Mouse (Mus musculus): ENCODE measurements around the gene Cdipt. TPM values are rescaled to one million over a fixed set of nuclear protein-coding genes. Genes with fewer than 3 reads are reported as not detected.

Gene Cdipt
- polyA plus RNA-seq, 1 experiment: 237 TPM

DNA sequence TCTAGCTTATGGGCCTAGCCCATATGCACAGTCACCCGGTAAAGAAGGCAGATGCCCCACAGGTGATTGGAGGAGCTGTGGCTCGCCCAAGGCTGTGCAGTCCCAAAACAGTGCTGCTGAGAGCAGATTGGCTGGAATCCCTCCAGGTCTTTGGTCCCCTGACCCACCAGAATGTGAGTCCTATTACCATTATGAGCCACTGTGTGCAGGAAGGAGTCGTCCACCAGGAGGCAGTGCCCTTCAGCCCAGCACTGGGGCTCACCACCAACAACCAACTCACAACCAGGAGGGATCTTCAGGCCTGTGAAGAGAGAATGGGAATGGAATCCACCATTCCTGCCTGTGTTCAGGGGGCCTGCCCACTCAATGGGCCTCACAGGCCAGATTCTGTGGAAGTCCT lies 29.2 kb upstream of the Cdipt start:
- Histone ChIP-seq H3K27me3 (replicated peaks; ENCODE audit: control insufficient read depth, insufficient read depth, low read length) (no peaks in the 10 kb centered on the region), H3K4me1 (ENCODE audit: control insufficient read depth, insufficient read depth, low read length) (peaks cover 3% of the 10 kb centered on the region; the same call in 1 of the 2 replicates), H3K4me3 (ENCODE audit: insufficient read depth, low read depth, low read length) (no peak overlapping the region), H3K27ac (ENCODE audit: insufficient read depth, low read depth, low read length) (no peak overlapping the region), H3K36me3 (ENCODE audit: control insufficient read depth, insufficient read depth, low read length) (no peaks in the 10 kb centered on the region)
- TF ChIP-seq CTCF (conservative IDR thresholded peaks at IDR 0.05; ENCODE audit: insufficient read depth, insufficient read length, low read depth, low read length): peak; percentile 61
- TF ChIP-seq POLR2A (IDR thresholded peaks at IDR 0.05; ENCODE audit: low read depth, low read length): no peak
- 60% methylated on average over 3 of the region's 3 CpGs for WGBS
- DNase-seq: peak; percentile 27

DNA sequence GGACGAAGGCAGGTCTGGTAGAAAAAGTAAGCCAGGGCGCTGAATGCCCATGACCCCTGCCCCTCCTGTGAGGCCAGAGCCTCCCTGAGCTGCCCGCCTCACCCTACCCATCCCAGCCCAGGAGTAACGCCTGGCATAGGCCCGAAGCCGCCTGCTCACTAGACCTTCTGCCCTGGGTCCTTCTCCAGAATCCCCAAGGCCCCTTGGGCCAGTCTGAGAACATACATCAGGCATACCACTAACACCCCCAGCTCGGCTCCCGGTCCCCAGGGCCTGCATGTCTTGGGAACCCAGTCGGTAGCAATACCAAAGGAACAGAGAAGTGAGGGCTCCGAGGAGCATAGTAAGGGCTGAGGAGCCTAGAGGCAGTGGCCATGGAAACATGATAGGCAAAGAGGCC lies 27.1 kb upstream of the Cdipt start:
- 85% methylated on average over 10 of the region's 10 CpGs for WGBS
- Histone ChIP-seq H3K4me3 (ENCODE audit: insufficient read depth, low read depth, low read length) (no peak overlapping the region), H3K36me3 (ENCODE audit: control insufficient read depth, insufficient read depth, low read length) (no peaks in the 10 kb centered on the region), H3K27me3 (replicated peaks; ENCODE audit: control insufficient read depth, insufficient read depth, low read length) (no peaks in the 10 kb centered on the region), H3K4me1 (ENCODE audit: control insufficient read depth, insufficient read depth, low read length) (peaks cover 3% of the 10 kb centered on the region; the same call in 1 of the 2 replicates), H3K27ac (ENCODE audit: insufficient read depth, low read depth, low read length) (no peak overlapping the region)
- DNase-seq: no peak
- TF ChIP-seq POLR2A (IDR thresholded peaks at IDR 0.05; ENCODE audit: low read depth, low read length) (no peak), CTCF (conservative IDR thresholded peaks at IDR 0.05; ENCODE audit: insufficient read depth, insufficient read length, low read depth, low read length) (no peak)

DNA sequence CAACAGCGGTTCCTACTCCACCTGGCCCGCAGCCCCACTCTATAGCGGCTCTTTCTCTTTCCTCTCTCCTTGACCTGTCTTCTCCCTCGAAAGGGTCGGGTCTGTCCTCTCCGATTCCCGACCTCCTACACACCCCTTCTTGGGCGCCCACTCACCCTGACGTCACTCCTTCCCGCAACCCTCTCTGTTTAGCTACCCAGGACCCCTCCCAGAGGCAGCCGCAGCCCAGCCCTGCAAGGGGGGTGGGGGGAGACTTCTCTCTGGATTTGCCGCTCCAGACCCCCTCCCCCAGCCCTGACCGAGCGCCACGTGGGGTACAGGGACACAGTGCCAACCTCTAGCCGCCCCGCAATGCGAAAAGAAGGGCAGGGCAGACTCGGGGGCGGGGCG lies 26.3 kb upstream of the Cdipt start, which contains the start of gene Asphd1:
Gene Asphd1, minus strand, starts transcription at position 180 of the 390 bp plus-strand sequence.
- H3K27me3 ChIP-seq (replicated peaks; ENCODE audit: control insufficient read depth, insufficient read depth, low read length): no peaks in the 10 kb centered on the region
- TF ChIP-seq CTCF (conservative IDR thresholded peaks at IDR 0.05; ENCODE audit: insufficient read depth, insufficient read length, low read depth, low read length): no peak
- no peak for TF ChIP-seq POLR2A (IDR thresholded peaks at IDR 0.05; ENCODE audit: low read depth, low read length)
- 2% methylated on average over 21 of the region's 21 CpGs for WGBS
- no peaks in the 10 kb centered on the region for H3K36me3 ChIP-seq (ENCODE audit: control insufficient read depth, insufficient read depth, low read length)
- H3K27ac ChIP-seq (ENCODE audit: insufficient read depth, low read depth, low read length): no peak within 1 kb of the TSS
- peak within 1 kb of the TSS; percentile 41 for H3K4me3 ChIP-seq (ENCODE audit: insufficient read depth, low read depth, low read length)
- H3K4me1 ChIP-seq (ENCODE audit: control insufficient read depth, insufficient read depth, low read length): peaks cover 3% of the 10 kb centered on the region; the same call in 1 of the 2 replicates
- DNase-seq: no peak

DNA sequence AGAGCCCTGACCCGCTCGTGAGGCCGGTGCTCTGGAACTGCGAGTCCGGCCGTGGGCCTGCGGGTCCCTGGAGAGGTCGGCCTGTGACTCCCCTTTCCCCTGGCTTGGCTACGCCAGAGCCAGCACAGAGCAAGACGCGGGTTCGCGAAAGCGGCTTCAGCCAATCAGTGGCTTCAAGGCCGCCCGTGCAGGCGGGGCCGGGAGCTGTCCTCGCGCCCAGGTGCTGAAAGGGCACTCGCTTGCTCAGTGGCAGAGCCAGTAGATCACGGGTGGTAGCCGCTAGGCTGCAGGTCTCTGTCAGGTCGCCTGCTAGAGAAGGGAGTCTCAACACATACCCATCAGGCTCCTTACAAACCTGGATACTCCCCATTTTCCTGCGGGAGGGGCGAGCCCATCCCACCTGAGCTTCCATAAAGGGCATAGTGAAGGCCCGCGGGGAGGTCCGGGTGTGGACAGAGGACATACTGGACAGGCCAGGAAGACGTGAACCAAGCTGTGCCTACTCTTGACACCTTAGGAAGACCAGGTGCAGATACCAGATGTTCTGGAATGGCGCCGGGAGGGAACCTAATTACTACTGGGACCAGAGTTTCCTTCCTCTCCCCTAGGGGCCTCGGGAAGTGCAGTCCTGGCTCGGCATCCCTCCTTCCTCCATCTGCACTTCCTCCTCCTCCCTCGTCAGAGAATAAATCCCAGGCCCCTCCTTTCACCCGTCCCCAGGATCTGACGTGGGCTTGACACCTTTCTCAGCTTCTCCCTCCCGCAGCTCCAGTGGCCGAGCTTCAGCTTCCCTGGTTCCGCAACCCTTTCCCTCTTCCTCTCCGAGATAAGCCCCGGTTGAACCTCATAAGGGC lies 25.7 kb upstream of the Cdipt start, which contains the start of gene Sez6l2:
Gene Sez6l2, plus strand, starts transcription at position 771 of the 854 bp plus-strand sequence.
- peak; percentile 89 for DNase-seq
- H3K27ac ChIP-seq (ENCODE audit: insufficient read depth, low read depth, low read length): no peak within 1 kb of the TSS

GRCm38 (mm10) chr7:126950647-126951615 lies 24.8 kb upstream of the Cdipt start:
- 9% methylated on average over 26 of the region's 26 CpGs for WGBS
- no peaks in the 10 kb centered on the region for H3K27me3 ChIP-seq (replicated peaks; ENCODE audit: control insufficient read depth, insufficient read depth, low read length)
- no peaks in the 10 kb centered on the region for H3K36me3 ChIP-seq (ENCODE audit: control insufficient read depth, insufficient read depth, low read length)
- DNase-seq: no peak
- peaks cover 3% of the 10 kb centered on the region; the same call in 1 of the 2 replicates for H3K4me1 ChIP-seq (ENCODE audit: control insufficient read depth, insufficient read depth, low read length)
- H3K27ac ChIP-seq (ENCODE audit: insufficient read depth, low read depth, low read length): no peak overlapping the region
- no peak overlapping the region for H3K4me3 ChIP-seq (ENCODE audit: insufficient read depth, low read depth, low read length)
- TF ChIP-seq POLR2A (IDR thresholded peaks at IDR 0.05; ENCODE audit: low read depth, low read length) (no peak), CTCF (conservative IDR thresholded peaks at IDR 0.05; ENCODE audit: insufficient read depth, insufficient read length, low read depth, low read length) (no peak)

More for the DNA sequence above, 25.7 kb upstream of the Cdipt start, which contains the start of gene Sez6l2:
- Histone ChIP-seq H3K4me3 (ENCODE audit: insufficient read depth, low read depth, low read length) (peak within 1 kb of the TSS; percentile 41), H3K36me3 (ENCODE audit: control insufficient read depth, insufficient read depth, low read length) (no peaks in the 10 kb centered on the region), H3K4me1 (ENCODE audit: control insufficient read depth, insufficient read depth, low read length) (peaks cover 3% of the 10 kb centered on the region; the same call in 1 of the 2 replicates), H3K27me3 (replicated peaks; ENCODE audit: control insufficient read depth, insufficient read depth, low read length) (no peaks in the 10 kb centered on the region)
- TF ChIP-seq POLR2A (IDR thresholded peaks at IDR 0.05; ENCODE audit: low read depth, low read length) (no peak), CTCF (conservative IDR thresholded peaks at IDR 0.05; ENCODE audit: insufficient read depth, insufficient read length, low read depth, low read length) (no peak)
- WGBS: under 1% methylated on average over 42 of the region's 42 CpGs

DNA sequence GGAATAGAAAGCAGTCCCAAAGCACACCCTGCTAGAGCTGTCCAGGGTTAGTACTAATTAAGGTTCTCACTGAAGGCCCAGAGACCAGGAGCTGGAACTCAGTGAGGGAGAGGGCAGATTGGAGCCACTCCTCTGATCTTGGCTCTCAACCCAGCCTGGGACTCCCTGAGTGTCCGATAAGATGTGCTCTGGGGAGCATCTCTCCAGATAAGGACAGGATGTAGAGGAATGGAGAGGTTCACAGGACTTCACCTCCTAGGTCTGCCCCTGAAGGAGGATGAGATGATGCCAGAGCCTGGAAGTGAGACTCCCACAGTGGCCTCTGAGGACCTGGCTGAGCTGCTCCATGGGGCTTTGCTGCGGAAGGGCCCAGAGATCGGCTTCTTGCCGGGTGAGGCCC lies 24.0 kb upstream of the Cdipt start:
- Histone ChIP-seq H3K36me3 (ENCODE audit: control insufficient read depth, insufficient read depth, low read length) (no peaks in the 10 kb centered on the region), H3K27ac (ENCODE audit: insufficient read depth, low read depth, low read length) (no peak overlapping the region), H3K4me3 (ENCODE audit: insufficient read depth, low read depth, low read length) (no peak overlapping the region), H3K4me1 (ENCODE audit: control insufficient read depth, insufficient read depth, low read length) (peaks cover 3% of the 10 kb centered on the region; the same call in 1 of the 2 replicates), H3K27me3 (replicated peaks; ENCODE audit: control insufficient read depth, insufficient read depth, low read length) (no peaks in the 10 kb centered on the region)
- TF ChIP-seq POLR2A (IDR thresholded peaks at IDR 0.05; ENCODE audit: low read depth, low read length): no peak
- no peak for TF ChIP-seq CTCF (conservative IDR thresholded peaks at IDR 0.05; ENCODE audit: insufficient read depth, insufficient read length, low read depth, low read length)
- DNase-seq: no peak
- 31% methylated on average over 4 of the region's 4 CpGs for WGBS

Data from kidney, adult 2 months (tissue).